Mouse (Mus musculus) liver, embryonic 15.5 days (tissue): ENCODE data around the gene Iffo2. TPM values are rescaled to one million over a fixed set of nuclear protein-coding genes. Genes with fewer than 3 reads are reported as not detected.
A peak's percentile ranks its signal among the peaks of the same experiment; 100 is the strongest.

Source experiments
- ATAC-seq: fragments of 200-750 bp; cut with Nextera tagmentation; 2 replicates; pipeline ENCODE4 v1.8.0; 2017; ENCODE audit warnings: moderate number of reproducible peaks, mild to moderate bottlenecking, moderate library complexity; ENCODE audit not compliant: insufficient read depth
- H3K27ac ChIP-seq: fragments of 300-500 bp; sonication (generic); replicated peaks from 2 replicates; pipeline ENCODE4 v1.5.1; 2015; ENCODE audit warnings: mild to moderate bottlenecking, inconsistent platforms
- H3K27me3 ChIP-seq: fragments of 300-500 bp; sonication (generic); 2 replicates; pipeline ENCODE4 v1.6.1; 2015; ENCODE audit warnings: mild to moderate bottlenecking, inconsistent platforms
- H3K36me3 ChIP-seq: fragments of 300-500 bp; sonication (generic); replicated peaks from 2 replicates; pipeline ENCODE4 v1.6.1; 2015; ENCODE audit warnings: moderate library complexity, mild to moderate bottlenecking, inconsistent platforms
- H3K4me1 ChIP-seq: fragments of 300-500 bp; sonication (generic); replicated peaks from 2 replicates; pipeline ENCODE4 v1.6.1; 2015; ENCODE audit warnings: inconsistent platforms
- H3K4me2 ChIP-seq: fragments of 300-500 bp; sonication (generic); 2 replicates; pipeline ENCODE4 v1.6.1; 2015; ENCODE audit warnings: moderate library complexity, mild to moderate bottlenecking, inconsistent platforms
- H3K4me3 ChIP-seq: fragments of 300-500 bp; sonication (generic); replicated peaks from 2 replicates; pipeline ENCODE4 v1.5.1; 2015; ENCODE audit warnings: mild to moderate bottlenecking, inconsistent platforms
- H3K9ac ChIP-seq: fragments of 300-500 bp; sonication (generic); 2 replicates; pipeline ENCODE4 v1.6.1; 2015; ENCODE audit warnings: moderate library complexity, mild to moderate bottlenecking, inconsistent platforms
- H3K9me3 ChIP-seq: fragments of 300-500 bp; sonication (generic); replicated peaks from 2 replicates; pipeline ENCODE4 v1.6.1; 2016; ENCODE audit warnings: inconsistent platforms
- WGBS: fragments of 180-500 bp; shearing (Covaris S2); methylation state at CpG from one replicate; pipeline ENCODE4 v1.1.7; 2015; ENCODE audit warnings: mixed read lengths; ENCODE audit not compliant: insufficient replicate concordance; 5-methylcytosine and 5-hydroxymethylcytosine counted together
- polyA plus RNA-seq: library from polyadenylated mRNA; unstranded; fragments of >200 nt; fragmentation: Nextera tagmentation; extraction: Ambion mirVana; gene quantifications from 2 replicates; pipeline ENCODE4 v1.2.1, GENCODE M21; 2015

The Iffo2 gene
- polyA plus RNA-seq, 1 experiment from 2014 or later = 0.69 TPM

DNA sequence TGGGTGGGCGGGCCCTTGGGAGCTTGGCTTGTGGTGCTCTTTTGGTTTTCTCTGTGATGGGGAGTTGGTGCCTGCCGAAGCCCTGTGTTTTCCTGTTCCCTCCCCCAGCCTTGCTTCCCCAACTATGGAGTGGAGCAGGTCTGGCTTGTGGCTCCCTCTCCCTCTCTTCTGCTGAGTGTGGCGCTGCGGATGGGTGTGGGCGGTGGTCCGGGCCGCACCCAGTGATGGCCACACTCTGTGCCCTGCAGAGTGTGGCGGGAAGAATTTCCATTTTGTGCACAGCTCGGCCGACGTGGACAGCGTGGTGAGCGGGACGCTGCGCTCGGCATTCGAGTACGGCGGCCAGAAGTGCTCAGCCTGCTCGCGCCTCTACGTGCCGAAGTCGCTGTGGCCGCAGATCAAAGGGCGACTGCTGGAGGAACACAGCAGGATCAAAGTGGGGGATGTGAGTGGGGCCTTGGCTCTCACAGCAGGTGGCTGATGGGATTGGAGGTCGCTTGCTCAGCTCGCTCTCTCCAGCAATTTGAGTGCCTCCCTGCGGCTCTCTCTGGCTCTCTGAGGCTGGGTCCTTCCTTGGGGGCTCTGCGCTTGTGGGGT is 111.6 kb downstream of the Iffo2 start:
- Histone ChIP-seq H3K9me3 (no peaks in the 10 kb centered on the region), H3K27ac (no peak overlapping the region), H3K4me1 (peaks cover 26% of the 10 kb centered on the region), H3K4me2 (no peak overlapping the region), H3K4me3 (no peak overlapping the region), H3K9ac (no peak overlapping the region), H3K27me3 (peaks cover 17% of the 10 kb centered on the region), H3K36me3 (peaks cover 33% of the 10 kb centered on the region)
- 17% methylated on average over 30 of the region's 30 CpGs for WGBS
- ATAC-seq = no peak

DNA sequence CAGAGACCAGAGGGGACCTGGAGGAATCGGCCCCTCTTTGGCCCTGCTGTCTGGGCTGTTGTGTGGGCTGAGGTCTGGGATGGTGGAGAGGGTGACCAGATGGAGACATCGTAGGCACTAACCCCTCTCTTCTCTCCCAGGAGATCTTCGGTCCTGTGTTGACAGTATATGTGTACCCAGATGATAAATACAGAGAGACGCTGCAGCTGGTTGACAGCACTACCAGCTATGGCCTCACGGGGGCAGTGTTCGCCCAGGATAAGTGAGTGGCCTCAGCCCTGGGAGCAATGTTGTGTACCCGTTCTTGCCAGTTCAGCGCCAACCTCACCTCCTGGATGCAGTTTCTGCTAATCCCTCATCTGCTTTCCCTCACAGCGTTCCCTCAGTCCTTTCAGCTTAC is 113.6 kb downstream of the Iffo2 start:
- peaks cover 17% of the 10 kb centered on the region for H3K27me3 ChIP-seq
- no peak overlapping the region for H3K4me2 ChIP-seq
- no peak overlapping the region for H3K4me3 ChIP-seq
- ATAC-seq = no peak
- peaks cover 26% of the 10 kb centered on the region for H3K4me1 ChIP-seq
- H3K27ac ChIP-seq = no peak overlapping the region
- H3K36me3 ChIP-seq = peaks cover 46% of the 10 kb centered on the region
- 15% methylated on average over 9 of the region's 9 CpGs for WGBS
- no peak overlapping the region for H3K9ac ChIP-seq
- no peaks in the 10 kb centered on the region for H3K9me3 ChIP-seq

DNA sequence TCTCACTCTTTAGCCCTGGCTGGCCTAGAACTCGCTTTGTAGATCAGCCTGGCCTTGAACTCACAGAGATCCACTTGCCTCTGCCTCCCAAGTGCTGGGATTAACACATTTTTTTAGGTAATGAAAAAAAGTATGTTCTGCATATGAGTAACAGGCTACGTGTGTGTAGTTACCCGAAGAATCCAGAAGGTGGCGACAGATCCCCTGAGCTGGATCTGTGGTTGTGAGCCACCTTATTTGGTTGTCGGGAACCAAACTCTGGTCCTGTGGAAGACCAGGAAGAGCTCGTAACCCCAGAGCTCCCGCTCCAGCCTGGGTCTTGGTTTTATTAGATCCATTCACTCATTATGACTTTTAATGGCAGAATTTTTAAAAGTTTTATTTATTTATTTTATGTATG is 116.6 kb downstream of the Iffo2 start:
- Histone ChIP-seq H3K36me3 (peaks cover 53% of the 10 kb centered on the region), H3K4me1 (peaks cover 2% of the 10 kb centered on the region), H3K27me3 (peaks cover 7% of the 10 kb centered on the region), H3K9ac (no peak overlapping the region), H3K9me3 (no peaks in the 10 kb centered on the region), H3K4me3 (no peak overlapping the region), H3K4me2 (no peak overlapping the region), H3K27ac (no peak overlapping the region)
- ATAC-seq = no peak
- WGBS = 75% methylated on average over 7 of the region's 7 CpGs

DNA sequence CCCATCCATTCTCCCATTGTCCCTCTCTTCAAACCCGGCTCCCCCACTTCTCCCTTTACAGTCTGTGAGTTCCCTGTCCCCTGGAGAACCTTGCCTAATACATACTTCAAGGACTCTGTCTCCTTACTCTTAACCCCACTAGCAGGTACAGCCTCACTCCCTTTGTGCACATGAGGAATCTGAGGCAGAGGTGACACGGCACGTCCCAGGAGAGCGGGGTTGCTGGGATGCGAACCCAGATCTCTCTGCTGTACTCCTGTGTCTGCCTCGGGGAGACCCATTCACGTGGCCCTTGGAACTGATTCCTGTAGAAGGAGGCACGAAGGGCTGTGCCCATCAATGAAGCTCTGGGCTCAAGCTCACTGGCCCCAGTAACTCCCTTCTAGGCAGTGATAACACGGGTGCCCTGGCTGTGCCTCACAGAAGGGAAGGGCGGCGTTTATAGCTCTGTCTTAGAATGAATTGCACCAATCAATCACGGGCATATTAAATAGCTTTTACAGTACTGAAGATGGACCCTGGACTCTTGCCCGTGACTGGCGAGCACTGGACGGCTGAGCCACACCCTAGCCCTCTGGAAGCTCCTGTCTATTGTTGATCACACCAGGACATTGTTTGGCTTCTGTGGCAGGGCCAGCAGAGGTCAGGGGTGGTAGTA is 119.9 kb downstream of the Iffo2 start:
- H3K27ac ChIP-seq = no peak overlapping the region
- H3K9me3 ChIP-seq = no peaks in the 10 kb centered on the region
- H3K27me3 ChIP-seq = no peaks in the 10 kb centered on the region
- H3K4me1 ChIP-seq = no peaks in the 10 kb centered on the region; the same call in 1 of the 2 replicates
- no peak overlapping the region for H3K9ac ChIP-seq
- WGBS = 57% methylated on average over 15 of the region's 15 CpGs
- H3K36me3 ChIP-seq = peaks cover 36% of the 10 kb centered on the region
- ATAC-seq = no peak
- no peak overlapping the region for H3K4me3 ChIP-seq
- no peak overlapping the region for H3K4me2 ChIP-seq

DNA sequence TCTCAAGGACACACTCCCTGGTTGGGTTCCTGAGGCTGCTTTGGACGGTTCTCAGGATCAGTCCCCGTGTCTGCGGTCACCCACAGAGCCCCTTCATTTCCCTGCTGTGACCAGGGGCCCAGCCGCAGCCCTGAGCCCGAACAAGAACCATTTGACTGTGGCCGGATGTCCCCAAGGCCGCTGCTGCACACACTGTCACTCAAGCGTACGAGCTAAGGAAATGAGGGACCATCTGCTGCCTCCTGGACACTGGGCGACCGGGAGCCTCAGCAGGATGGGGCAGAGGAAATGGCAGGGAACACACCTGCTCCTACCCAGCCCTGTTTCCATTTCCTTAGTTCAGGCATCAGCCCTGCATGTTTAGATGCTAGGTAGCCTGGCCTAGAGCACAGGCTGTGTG is 120.6 kb downstream of the Iffo2 start:
- H3K4me1 ChIP-seq = no peaks in the 10 kb centered on the region; the same call in 1 of the 2 replicates
- H3K9me3 ChIP-seq = no peaks in the 10 kb centered on the region
- WGBS = 38% methylated on average over 11 of the region's 11 CpGs
- no peaks in the 10 kb centered on the region for H3K27me3 ChIP-seq
- H3K9ac ChIP-seq = no peak overlapping the region
- no peak for ATAC-seq
- H3K27ac ChIP-seq = no peak overlapping the region
- H3K36me3 ChIP-seq = peaks cover 31% of the 10 kb centered on the region
- H3K4me2 ChIP-seq = no peak overlapping the region
- H3K4me3 ChIP-seq = no peak overlapping the region

DNA sequence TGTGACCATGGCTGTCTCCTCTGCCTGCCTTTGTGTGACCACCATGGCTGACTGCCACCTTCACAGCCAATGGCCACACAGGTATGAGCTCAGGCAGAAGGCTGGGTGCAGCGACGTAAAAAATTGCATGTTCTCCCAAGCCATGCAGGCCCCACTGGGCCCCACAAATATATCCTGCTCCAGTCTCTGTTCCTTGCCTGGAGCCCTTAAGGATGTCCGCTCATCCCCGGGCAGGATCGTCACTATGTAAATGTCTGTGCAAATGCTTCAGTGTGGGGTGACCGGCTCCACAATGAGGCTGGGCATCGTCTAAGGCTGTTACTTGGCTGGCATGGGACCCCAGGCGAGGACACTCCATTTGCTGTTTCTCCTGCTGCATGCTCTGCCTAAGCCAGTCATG is 122.9 kb downstream of the Iffo2 start, which contains the start of gene Tas1r2:
TSS of gene Tas1r2 (plus strand) at position 301 of the 400 bp plus-strand sequence.
- Histone ChIP-seq H3K4me2 (no peak within 1 kb of the TSS), H3K27me3 (no peaks in the 10 kb centered on the region), H3K36me3 (peaks cover 15% of the 10 kb centered on the region; the same call in 1 of the 2 replicates), H3K27ac (no peak within 1 kb of the TSS), H3K9ac (no peak within 1 kb of the TSS), H3K4me1 (no peaks in the 10 kb centered on the region; the same call in 1 of the 2 replicates), H3K4me3 (no peak within 1 kb of the TSS), H3K9me3 (no peaks in the 10 kb centered on the region)
- WGBS = 72% methylated on average over 8 of the region's 8 CpGs
- ATAC-seq = no peak

DNA sequence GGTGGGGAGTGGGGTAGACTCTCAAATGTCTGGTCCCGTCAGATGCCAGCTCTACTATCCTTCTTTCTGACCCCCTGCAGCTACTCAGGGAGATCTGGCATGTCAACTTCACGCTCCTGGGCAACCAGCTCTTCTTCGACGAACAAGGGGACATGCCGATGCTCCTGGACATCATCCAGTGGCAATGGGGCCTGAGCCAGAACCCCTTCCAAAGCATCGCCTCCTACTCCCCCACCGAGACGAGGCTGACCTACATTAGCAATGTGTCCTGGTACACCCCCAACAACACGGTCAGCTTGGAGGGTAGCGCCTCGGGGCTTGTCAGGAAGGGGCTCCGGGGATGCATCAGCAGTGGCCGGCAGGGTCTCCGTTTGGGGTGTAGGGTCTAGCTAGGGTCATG is 131.5 kb downstream of the Iffo2 start:
- 77% methylated on average over 14 of the region's 14 CpGs for WGBS

DNA sequence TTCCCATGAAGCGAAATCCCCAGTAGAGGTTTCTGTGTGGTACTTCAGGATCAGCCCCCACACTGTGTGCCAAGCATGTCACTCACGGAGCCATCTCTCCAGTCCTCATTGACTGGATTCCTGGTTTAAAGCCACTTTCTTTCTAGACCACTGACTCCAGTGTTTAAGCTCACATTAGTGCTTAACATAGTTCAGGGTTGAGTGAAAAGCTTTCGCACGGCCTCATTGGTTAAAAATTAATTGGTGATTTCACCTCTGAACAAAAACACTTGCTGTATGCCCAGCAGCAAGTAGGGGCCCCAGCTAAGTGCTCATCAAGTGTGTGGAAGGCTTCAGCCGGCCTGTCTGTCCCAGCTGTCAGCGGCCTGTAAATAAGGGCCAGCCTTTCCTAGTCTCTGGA is 137.3 kb downstream of the Iffo2 start:
- Histone ChIP-seq H3K4me2 (no peak overlapping the region), H3K27me3 (no peaks in the 10 kb centered on the region), H3K9ac (no peak overlapping the region), H3K27ac (no peak overlapping the region), H3K36me3 (no peaks in the 10 kb centered on the region), H3K4me3 (no peak overlapping the region), H3K9me3 (no peaks in the 10 kb centered on the region), H3K4me1 (no peaks in the 10 kb centered on the region; the same call in 1 of the 2 replicates)
- 55% methylated on average over 6 of the region's 6 CpGs for WGBS
- no peak for ATAC-seq

More for the DNA sequence above, 131.5 kb downstream of the Iffo2 start:
- Histone ChIP-seq H3K36me3 (no peaks in the 10 kb centered on the region), H3K4me2 (no peak overlapping the region), H3K27ac (no peak overlapping the region), H3K27me3 (no peaks in the 10 kb centered on the region), H3K9ac (no peak overlapping the region), H3K4me1 (no peaks in the 10 kb centered on the region), H3K4me3 (no peak overlapping the region), H3K9me3 (no peaks in the 10 kb centered on the region)
- no peak for ATAC-seq

DNA sequence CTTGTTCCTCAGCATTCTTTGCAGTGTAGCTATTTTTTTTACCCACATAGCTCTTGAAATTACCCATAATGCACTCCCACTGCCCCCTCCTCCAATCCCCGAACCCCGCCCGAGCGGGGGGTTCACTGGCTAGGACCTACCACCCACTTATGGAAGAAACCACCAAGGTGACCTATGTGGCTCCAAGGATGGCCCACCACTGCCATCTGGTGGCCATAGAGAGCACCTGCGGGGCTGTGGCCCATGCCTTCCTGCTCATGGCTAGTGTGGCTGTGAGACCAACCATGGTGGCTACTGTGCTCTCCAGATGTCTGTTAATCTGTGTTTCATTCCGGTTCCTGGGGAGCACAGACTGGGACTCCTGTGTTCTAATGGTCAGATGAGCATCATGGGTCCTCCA is 139.5 kb downstream of the Iffo2 start:
- no peaks in the 10 kb centered on the region for H3K36me3 ChIP-seq
- no peak overlapping the region for H3K9ac ChIP-seq
- H3K4me2 ChIP-seq = no peak overlapping the region
- no peaks in the 10 kb centered on the region; the same call in 1 of the 2 replicates for H3K4me1 ChIP-seq
- no peak overlapping the region for H3K27ac ChIP-seq
- H3K4me3 ChIP-seq = no peak overlapping the region
- ATAC-seq = 0 out of 2 replicates have a peak, but pooled peaks have one; percentile 9
- H3K9me3 ChIP-seq = no peaks in the 10 kb centered on the region
- 15% methylated on average over 6 of the region's 6 CpGs for WGBS
- no peaks in the 10 kb centered on the region for H3K27me3 ChIP-seq
